Mouse (Mus musculus) testis, adult 2 months (tissue): Measurements from ENCODE around the gene Smg8. TPM values are rescaled to one million over a fixed set of nuclear protein-coding genes. Genes with fewer than 3 reads are reported as not detected.

Source experiments
- H3K27ac ChIP-seq: fragments of 200-500 bp; 2 replicates; pipeline ENCODE4 v1.5.1; 2012; ENCODE audit warnings: low read depth, low read length; ENCODE audit not compliant: control insufficient read depth, insufficient read depth
- H3K27me3 ChIP-seq: fragments of 200-500 bp; 2 replicates; pipeline ENCODE4 v1.6.1; 2012; ENCODE audit warnings: mild to moderate bottlenecking, low read length, moderate library complexity; ENCODE audit not compliant: control insufficient read depth, insufficient read depth
- H3K36me3 ChIP-seq: fragments of 200-500 bp; 2 replicates; pipeline ENCODE4 v1.6.1; 2012; ENCODE audit warnings: mild to moderate bottlenecking, low read length; ENCODE audit not compliant: control insufficient read depth, insufficient read depth
- H3K4me1 ChIP-seq: fragments of 200-500 bp; 2 replicates; pipeline ENCODE4 v1.6.1; 2012; ENCODE audit warnings: low read length; ENCODE audit not compliant: control insufficient read depth, insufficient read depth
- H3K4me3 ChIP-seq: fragments of 200-500 bp; 2 replicates; pipeline ENCODE4 v1.5.1; 2012; ENCODE audit warnings: low read depth, mild to moderate bottlenecking, low read length, moderate library complexity, mixed read lengths; ENCODE audit not compliant: control insufficient read depth
- CTCF ChIP-seq: fragments of 200-500 bp; IDR thresholded peaks from 2 replicates; pipeline ENCODE4 v1.5.1; 2012; ENCODE audit warnings: low read depth, mild to moderate bottlenecking, inconsistent platforms, low read length, moderate library complexity; ENCODE audit not compliant: control insufficient read depth, insufficient read depth, insufficient replicate concordance
- POLR2A ChIP-seq: fragments of 200-500 bp; IDR thresholded peaks from 2 replicates; pipeline ENCODE4 v1.6.1; 2012; ENCODE audit warnings: low read depth, mild to moderate bottlenecking, inconsistent platforms, low read length, moderate library complexity; ENCODE audit not compliant: control insufficient read depth
- polyA plus RNA-seq: library from polyadenylated mRNA; depleted of rRNA; stranded (reverse); fragments of >200 nt; gene quantifications from 2 replicates; pipeline ENCODE4 v1.2.3, GENCODE M21; 2012; rRNA removed

The Smg8 gene
- polyA plus RNA-seq, result 7.5 and 8.0 TPM in 2 replicates

DNA sequence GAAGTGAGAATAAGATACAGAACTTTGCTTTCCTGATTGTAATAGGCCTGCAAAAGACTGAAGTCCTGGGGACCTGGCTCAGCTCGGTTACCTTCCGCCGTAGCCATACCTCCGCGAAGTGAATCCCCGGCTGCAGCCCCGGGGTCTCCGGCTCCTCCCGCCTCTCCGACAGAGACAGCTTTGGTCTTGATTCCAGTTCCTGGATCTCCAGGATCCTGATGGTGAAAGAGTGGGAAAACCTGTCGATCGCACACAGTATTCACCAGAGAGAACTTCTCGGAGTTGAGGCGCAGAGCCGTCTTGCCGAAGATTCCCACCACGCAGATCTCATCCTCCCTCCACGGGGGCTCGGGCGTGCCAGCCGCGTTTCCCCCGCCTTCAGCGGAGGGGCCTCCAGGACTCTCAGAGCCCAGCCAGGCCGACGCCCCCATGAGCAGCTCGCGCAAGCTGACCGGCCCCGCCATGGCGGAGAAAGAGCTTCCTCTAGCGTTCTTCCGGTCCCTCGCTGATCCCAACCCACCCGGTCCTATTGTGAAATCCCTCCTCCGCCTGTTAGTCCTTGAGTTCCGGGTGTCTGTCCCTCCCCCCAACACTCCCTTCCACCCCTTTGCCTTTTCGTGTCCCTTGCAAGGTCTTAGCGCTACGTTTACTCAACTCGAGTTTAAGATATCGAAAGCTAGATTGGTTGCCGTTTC, at the start of gene Smg8:
Gene Smg8 (minus strand): TSS at position 485 of the 695 bp plus-strand sequence.
- peak within 1 kb of the TSS; percentile 83 for H3K27ac ChIP-seq
- peak within 1 kb of the TSS; percentile 99 for H3K4me3 ChIP-seq
- H3K36me3 ChIP-seq, result peaks cover 3% of the 10 kb centered on the region
- TF ChIP-seq POLR2A, result peak; percentile 78; the same call in 1 of the 2 replicates
- 0 out of 2 replicates have a peak, but pooled peaks have one; percentile 6 for TF ChIP-seq CTCF
- no peaks in the 10 kb centered on the region for H3K27me3 ChIP-seq
- H3K4me1 ChIP-seq, result peaks cover 9% of the 10 kb centered on the region

DNA sequence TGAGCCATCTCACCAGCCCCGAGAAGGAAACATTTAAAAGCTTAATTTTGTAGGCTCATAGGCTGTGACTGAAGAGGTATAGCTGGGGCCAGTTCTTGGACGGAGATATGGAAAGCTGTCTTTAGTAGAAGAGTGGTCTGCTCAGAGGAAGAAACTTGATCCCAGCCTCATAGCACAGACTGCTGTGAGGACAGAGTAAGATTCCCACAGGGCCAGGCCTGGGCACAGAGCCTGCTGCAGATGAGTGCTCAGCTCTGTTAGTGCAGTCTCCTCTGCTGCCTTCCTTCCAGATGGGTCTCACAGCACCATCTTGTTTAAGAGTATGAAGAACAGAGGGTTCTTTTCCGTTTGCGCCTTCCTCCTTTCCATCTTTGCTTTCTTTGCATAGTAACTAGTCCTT, 49.7 kb upstream of the Smg8 start:
- TF ChIP-seq POLR2A (no peak), CTCF (no peak)
- no peak overlapping the region for H3K4me3 ChIP-seq
- H3K27me3 ChIP-seq, result no peaks in the 10 kb centered on the region
- H3K36me3 ChIP-seq, result peaks cover 1% of the 10 kb centered on the region; the same call in 1 of the 2 replicates
- no peaks in the 10 kb centered on the region for H3K4me1 ChIP-seq
- H3K27ac ChIP-seq, result no peak overlapping the region

DNA sequence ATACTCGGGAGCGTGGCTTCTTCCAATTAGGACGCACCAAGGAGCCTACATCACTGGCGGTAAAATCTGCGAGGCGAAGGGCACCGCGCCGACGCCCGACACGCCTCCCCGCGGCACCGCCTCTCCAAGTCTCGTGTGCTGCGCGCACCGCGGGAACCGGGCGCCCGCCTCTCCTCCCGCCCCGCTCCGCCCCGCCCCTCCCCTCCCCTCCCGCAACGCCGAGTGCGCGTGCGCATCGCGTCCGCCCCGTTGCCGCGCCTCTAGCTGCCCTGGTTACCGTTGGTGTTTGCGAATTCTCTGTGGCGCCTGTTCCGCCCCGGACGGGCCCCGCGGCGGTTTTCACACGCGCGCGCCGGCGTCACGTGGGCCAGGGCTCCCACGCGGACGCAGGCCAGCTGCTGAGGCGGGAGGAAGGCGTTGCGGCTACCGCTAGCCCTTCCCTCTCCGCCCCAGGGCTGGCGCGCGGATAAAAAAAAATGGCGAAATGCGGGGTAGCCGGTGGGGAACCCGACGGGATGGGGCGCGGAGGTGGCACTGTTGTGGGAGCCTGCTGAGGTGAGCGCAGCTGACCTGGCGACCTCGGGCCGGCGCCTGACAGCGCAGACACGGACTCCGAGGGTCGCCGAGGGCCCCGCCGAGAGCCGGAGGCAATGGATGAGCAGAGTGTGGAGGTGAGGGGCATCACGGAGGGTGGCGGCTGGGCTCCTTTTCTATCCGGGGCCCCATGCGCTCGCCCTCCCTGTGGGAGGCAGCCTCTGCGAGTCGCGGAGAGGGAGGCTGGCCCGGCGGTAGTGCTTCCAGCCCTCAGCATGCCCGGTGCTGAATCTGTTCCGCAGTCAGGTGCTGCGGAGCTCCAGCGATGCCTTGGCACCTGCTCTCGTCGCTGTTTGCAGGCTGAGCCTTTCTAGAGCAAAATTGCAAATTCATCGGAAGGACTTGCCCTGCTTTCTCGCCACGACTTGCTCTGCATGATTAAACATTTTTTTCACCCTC, 40.5 kb upstream of the Smg8 start, which contains the start of gene Trim37:
Gene Trim37 (plus strand): TSS at position 254 of the 993 bp plus-strand sequence.
- peak within 1 kb of the TSS; percentile 96 for H3K27ac ChIP-seq
- peak within 1 kb of the TSS; percentile 98 for H3K4me3 ChIP-seq
- H3K4me1 ChIP-seq, result no peaks in the 10 kb centered on the region; the same call in 1 of the 2 replicates
- H3K27me3 ChIP-seq, result no peaks in the 10 kb centered on the region
- TF ChIP-seq CTCF (no peak), POLR2A (peak; percentile 81)
- H3K36me3 ChIP-seq, result peaks cover 3% of the 10 kb centered on the region

DNA sequence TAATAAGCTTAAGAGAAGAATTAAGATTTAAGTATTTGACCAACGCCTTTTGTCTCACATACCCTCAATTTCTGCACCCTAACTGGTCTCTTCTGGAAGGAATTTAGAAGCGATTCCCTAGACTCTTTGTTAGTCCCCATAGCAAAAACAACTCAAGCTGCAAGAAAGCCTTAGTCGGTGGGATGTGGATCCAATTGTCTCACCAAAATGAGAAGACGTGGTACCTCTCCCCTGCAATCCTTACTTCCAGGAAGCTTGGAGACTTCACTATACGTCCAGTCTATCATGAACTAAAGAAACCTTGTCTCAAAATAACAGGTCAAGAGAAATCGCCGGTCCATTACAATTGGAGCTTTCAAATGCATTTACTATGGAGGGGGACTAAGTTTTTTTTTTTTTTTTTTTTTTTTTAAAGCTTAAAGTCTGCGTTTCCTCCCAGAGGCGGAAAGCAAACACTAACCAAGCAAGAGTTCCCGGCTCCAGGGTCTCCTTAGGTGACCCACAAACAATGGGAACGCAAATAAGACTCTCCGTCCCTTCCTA, 39.8 kb upstream of the Smg8 start:
- Histone ChIP-seq H3K4me3 (peak overlapping the region; percentile 98), H3K4me1 (no peaks in the 10 kb centered on the region; the same call in 1 of the 2 replicates), H3K36me3 (peaks cover 3% of the 10 kb centered on the region), H3K27me3 (no peaks in the 10 kb centered on the region), H3K27ac (peak overlapping the region; percentile 90)
- TF ChIP-seq CTCF, result no peak
- TF ChIP-seq POLR2A, result no peak

DNA sequence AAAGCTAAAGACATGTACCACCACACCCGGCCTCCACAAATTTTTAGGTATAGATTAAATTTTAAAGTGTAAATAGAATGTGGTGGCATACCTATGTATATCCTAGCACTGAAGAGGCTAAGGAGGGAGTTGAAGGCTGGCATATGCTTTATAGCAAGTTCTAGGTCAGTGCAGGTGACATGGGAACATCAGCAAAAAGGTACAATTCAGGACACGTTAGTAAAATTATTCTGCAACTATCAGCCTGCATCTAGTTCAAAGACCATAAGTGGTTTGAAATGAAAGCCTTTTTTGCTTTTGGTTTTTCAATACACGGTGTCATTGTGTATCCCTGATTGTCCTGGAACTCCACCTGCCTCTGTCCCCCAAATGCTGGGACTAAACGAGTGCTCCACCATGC, 39.0 kb upstream of the Smg8 start:
- no peak overlapping the region for H3K27ac ChIP-seq
- TF ChIP-seq POLR2A, result no peak
- TF ChIP-seq CTCF, result no peak
- H3K4me3 ChIP-seq, result peak overlapping the region; percentile 62
- H3K27me3 ChIP-seq, result no peaks in the 10 kb centered on the region
- H3K4me1 ChIP-seq, result no peaks in the 10 kb centered on the region; the same call in 1 of the 2 replicates
- peaks cover 4% of the 10 kb centered on the region for H3K36me3 ChIP-seq

DNA sequence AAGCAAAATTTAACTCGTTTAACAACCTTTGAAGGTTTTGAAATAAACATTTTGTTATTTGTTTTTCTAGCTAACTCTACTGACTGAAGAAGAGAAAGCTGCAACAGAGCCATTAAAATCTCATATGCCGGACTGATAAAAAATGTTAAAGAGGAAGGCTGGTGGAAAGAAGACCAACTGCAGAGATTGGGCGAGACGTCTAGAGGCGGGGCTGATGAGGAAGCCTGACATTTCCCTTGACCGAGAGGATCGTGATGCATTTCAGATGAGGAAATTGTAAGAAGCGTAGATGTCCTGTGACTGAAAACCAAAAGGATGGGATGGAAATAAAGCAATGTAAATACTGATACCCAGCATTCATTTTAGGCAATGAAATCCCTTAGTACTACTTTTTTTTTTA, 35.3 kb upstream of the Smg8 start:
- no peak for TF ChIP-seq POLR2A
- TF ChIP-seq CTCF, result no peak
- H3K27me3 ChIP-seq, result no peaks in the 10 kb centered on the region
- H3K27ac ChIP-seq, result no peak overlapping the region
- peaks cover 4% of the 10 kb centered on the region for H3K36me3 ChIP-seq
- no peaks in the 10 kb centered on the region; the same call in 1 of the 2 replicates for H3K4me1 ChIP-seq
- no peak overlapping the region for H3K4me3 ChIP-seq
